Mouse (Mus musculus) urinary bladder, postnatal 14 days (tissue): ENCODE results near the gene Rab10.

Experiments
- DNase-seq: peaks from one replicate; pipeline ENCODE4 v3.0.0; 2021; ENCODE audit warnings: low spot score

Gene Rab10

GRCm38 (mm10) chr12:3291849-3292248 is 17.9 kb downstream of the Rab10 start:
- DNase-seq, result no peak

- DNase-seq, result no peak
Measured at GRCm38 (mm10) chr12:3291038-3291437, 18.7 kb downstream of the Rab10 start.

DNA sequence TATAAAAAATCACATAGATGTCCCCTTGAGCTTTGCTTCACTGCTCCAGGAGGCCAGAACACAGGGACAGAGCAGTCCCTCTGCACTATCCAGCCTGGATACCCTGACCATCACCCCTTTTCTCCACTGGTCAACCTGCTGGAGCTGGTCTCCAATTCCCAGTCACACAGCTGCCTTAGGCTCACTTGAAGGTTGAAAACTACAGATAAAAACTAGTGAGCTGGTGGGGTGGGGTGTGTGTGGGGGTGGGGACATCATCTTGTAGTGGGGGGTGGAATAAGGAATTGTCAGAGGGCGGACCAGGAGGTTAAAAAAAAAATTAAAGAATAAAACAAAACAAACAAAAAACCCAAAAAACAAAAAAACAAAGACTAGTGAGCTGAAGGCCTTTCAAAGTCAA is 21.3 kb downstream of the Rab10 start:
- no peak for DNase-seq

DNA sequence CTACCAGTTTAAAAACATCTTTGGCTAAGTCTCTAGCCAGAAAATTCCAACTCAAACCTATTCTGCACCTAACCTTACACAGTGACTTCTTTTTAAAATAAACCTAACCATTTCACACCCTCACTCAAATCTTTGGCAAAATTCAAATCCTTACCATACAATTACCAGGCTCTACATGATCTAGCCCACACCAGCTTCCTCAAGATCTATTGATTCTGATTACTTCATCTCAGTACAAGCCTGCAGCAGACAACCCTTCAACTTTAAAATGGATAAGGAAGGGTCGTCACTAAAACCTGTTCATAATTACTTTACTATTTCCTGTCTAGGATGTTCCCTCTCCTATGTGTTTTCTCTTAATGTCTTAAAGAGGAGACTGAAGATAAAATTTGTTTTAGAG is 23.9 kb downstream of the Rab10 start:
- no peak for DNase-seq

- DNase-seq, result no peak
Measured at GRCm38 (mm10) chr12:3285377-3285776, 24.4 kb downstream of the Rab10 start.

- no peak for DNase-seq
Measured at GRCm38 (mm10) chr12:3284463-3284862, 25.3 kb downstream of the Rab10 start.

GRCm38 (mm10) chr12:3283829-3284440 is 25.8 kb downstream of the Rab10 start:
- DNase-seq, result no peak

GRCm38 (mm10) chr12:3282954-3283353 is 26.8 kb downstream of the Rab10 start:
- DNase-seq, result no peak

DNA sequence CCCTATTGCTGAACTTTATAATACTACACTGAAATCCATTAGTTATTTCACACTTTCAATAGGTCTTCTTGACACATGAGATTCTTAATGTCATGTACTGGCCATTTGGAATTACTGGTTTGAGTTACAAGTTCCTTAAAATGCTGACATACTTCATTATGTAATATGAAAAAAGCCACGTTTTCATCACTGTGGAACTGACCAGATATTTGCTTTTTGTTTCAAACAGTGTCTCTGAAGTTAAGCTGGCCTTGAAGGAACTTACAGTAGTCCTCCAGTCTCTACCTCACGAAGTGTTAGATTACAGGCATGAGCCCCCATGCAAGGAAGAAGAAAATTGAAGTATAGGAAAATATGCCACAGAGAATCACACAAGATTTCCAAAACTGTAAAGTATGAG is 27.2 kb downstream of the Rab10 start:
- DNase-seq, result no peak

DNA sequence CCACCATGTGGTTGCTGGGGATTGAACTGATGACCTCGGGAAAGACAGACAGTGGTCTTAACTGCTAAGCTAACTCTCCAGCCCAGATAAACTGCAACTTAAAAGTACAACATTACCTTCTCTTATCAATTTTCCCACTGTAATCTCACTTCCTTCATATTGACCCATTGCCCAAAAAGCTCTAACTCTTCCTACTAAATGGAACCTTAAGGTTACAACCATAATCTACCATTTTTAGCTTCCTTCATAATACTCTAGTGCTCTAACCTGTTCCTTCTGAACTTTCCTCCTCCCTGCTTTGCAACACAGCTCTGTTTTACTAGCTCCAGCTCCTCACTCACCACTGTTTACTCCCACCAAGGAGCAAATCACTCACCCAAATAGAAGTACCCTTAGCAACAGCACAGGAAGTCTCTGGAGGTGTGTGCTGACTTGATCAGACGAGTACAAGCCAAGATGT is 30.9 kb downstream of the Rab10 start:
- no peak for DNase-seq

GRCm38 (mm10) chr12:3270818-3271217 is 39.0 kb downstream of the Rab10 start:
- no peak for DNase-seq

DNA sequence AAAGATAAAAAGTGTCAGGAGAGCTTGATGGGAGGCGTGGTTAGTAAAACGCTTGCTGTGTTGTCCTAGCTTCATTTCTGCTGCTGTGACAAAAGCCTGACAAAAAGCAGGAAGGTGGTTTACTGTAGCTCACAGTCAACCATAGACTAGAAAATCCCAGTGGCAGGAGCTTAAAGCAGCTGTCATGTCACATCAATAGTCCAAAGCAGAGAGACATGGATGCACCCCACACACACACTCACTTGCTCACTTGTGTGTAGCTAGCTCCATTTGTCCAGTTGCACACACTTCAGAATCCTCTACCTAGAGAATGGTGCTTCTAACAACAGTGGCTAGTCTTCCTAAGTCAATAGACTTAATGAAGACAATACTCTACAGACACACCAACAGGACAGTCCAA is 42.4 kb downstream of the Rab10 start:
- DNase-seq, result no peak

- no peak for DNase-seq
Measured at GRCm38 (mm10) chr12:3265188-3265587, 44.6 kb downstream of the Rab10 start.

DNA sequence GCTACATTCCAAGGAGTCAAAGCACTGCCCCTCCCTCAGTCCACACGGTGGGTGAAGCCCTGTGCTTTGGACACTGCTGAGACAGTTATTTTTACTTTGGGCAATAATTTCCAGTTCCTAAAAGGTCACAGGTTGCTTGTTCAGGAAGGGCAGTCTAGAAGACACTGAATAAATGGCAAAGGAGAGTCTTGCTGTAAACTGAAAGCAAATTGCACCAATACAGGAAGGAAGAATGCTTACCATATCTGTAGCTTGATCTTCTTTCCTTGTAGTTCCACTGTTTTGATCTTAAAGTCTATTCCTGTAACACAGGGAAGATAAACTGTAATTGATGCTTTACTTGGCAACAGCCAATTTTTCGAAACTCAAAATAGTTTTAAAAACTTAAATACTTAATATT is 45.3 kb downstream of the Rab10 start:
- no peak for DNase-seq

- no peak for DNase-seq
Measured at GRCm38 (mm10) chr12:3261596-3261995, 48.2 kb downstream of the Rab10 start.

DNA sequence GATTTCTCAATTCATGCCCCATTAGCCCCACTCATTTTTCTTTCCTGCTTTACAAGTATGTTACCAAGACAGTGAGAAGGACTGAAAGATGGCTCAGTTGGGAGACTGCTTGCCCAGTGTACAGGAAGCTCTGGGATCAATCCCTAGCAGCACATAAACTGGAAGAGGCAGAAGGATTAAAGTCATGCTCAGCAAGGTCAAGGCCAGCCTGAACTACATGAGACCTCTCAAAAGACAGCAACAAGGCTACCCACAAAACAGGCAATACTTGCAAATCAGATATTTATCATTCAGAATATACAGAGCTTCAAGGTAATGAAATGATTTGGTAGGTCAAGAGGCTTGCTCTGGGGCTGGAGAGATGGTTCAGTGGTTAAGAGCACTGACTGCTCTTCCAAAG is 53.8 kb downstream of the Rab10 start:
- no peak for DNase-seq

DNA sequence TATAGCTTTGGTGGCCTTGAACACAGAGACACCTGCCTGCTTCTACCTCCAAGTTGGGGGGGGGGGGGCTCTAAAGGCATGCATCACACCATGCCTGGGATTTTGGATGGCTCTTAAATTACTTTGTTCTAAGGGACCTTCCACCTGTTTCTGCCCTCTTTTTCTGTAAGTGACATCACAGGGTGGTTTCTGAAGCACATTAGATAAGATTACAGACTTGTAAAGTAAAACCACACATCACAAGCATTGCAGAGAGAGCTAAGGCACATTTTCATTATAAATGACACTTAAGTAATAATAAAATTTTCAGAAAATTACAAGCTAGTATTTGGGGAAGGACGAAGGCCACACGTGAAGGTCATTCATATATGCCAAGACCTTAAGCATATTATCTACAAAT is 54.3 kb downstream of the Rab10 start:
- no peak for DNase-seq

DNA sequence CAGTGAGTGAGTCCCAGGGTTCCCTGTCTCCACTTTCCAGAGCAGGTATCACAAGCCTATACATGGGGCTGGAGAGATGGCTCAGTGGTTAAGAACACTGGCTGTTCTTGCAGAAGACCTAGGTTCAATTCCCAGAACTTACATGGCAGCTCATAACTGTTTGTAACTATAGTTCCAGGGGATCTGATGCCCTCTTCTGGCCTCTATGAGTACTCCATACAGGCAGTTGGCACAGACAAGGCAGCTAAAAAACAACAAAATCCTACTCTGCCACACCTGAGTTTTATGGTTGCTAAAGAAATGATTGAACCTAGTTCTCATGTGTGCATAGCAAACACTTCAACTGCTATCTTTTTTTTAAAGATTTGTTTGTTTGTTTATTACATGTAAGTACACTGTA is 56.2 kb downstream of the Rab10 start:
- no peak for DNase-seq

DNA sequence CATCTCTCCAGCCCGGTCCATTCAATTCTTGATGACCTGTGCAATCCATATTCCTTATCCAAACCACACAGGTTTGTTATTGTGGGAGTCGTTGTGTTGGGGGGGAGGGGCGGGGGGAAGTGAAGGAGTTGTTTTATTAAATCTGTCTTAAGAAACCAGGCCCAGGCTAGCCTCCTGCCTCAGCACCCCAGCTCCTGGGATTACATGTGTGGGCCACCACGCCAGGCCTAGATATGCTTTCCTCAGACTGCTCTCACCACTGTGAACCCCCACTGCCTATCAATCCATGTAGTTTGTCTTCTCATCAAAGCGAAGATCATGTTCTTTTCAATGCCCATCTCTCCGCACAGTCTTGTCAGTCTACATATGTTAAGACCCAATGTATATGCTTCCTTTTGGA is 63.7 kb downstream of the Rab10 start:
- no peak for DNase-seq

- DNase-seq, result no peak
Measured at GRCm38 (mm10) chr12:3239544-3239943, 70.2 kb downstream of the Rab10 start.

- no peak for DNase-seq
Measured at GRCm38 (mm10) chr12:3238361-3239051, 71.3 kb downstream of the Rab10 start.

GRCm38 (mm10) chr12:3237799-3238198 is 72.0 kb downstream of the Rab10 start:
- no peak for DNase-seq

DNA sequence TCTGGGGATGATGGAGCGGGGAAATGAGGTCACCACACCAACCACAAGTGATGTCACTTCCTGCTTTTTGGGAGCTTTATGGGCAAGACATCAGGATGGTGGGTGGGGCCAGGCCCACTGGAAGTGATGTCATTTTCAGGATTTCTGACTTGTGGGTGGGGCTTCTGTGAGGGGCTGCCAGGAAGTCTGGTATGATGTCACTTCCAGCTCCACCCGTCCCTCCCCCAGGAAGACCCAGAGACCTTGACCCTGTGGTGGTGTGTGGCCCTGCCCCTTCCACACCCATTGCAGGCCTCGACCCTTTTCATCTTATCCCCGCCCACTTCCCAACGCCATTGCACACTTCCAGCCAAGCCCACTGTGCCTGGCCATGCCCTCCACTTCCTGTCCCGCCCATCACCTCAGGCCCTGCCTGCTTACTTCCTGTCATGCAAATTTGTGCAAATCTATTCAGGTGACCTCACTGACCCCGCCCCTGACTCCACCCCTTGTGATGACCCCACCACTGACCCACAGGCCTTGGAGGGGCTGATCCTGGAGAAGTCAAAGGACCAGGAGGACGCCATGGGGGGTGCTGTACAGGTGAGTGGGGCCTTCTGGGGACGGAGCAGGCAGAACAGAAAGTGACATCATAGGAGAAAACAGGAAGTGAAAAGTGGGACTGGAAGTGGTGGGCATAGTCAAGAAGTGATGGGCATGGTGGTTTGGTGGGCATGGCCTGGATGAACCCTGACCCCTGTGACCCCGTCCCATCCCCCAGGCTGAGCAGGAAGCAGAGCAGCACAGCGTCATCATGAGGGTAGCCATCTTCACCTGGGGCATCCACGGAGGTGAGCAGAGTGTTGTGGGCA is 72.7 kb downstream of the Rab10 start:
- DNase-seq, result no peak
